ENCODE assay signal across 25 mouse cellular contexts in genomic region chr9:9207251-9207650, GRCm38 (mm10). TPM values are rescaled to one million over a fixed set of nuclear protein-coding genes. Genes with fewer than 3 reads are reported as not detected.
DNase-seq lines count a peak whose midpoint lies in the region; ATAC-seq and TF ChIP-seq lines count a peak whose summit lies in the region.
"Had no signal": no experiment of that assay in that cellular context is flagged by ENCODE, and none has a peak within 500 bp of the region (broad histone marks: within the 10 kb centered on the region; RNA-seq: fewer than 3 reads in every experiment).

No protein-coding gene starts in this region.

- in situ Hi-C loops in Patski (cut with MboI; ENCODE audit: low pct_unique_long_range_greater_than_20kb), result no loop called here

- no peaks in the 10 kb centered on the region for H3K9me3 ChIP-seq in kidney, embryonic 15.5 days (replicated peaks)
- no peaks in the 10 kb centered on the region for H3K9me3 ChIP-seq in stomach, embryonic 16.5 days (replicated peaks; ENCODE audit: control insufficient read depth, low read length)
- H3K9me3 ChIP-seq in limb, embryonic 10.5 days (replicated peaks), result no peaks in the 10 kb centered on the region
- H3K9me3 ChIP-seq: embryonic facial prominence, embryonic 12.5 days; embryonic facial prominence, embryonic 15.5 days; forebrain, embryonic 13.5 days; hindbrain, embryonic 12.5 days; hindbrain, embryonic 15.5 days had no signal

- no peaks in the 10 kb centered on the region for H3K27me3 ChIP-seq in kidney, embryonic 15.5 days
- no peaks in the 10 kb centered on the region for H3K27me3 ChIP-seq in kidney, adult 2 months (replicated peaks; ENCODE audit: control insufficient read depth, insufficient read depth, low read length)
- H3K27me3 ChIP-seq in Patski, result no peaks in the 10 kb centered on the region
- H3K27me3 ChIP-seq in stomach, embryonic 16.5 days (ENCODE audit: control insufficient read depth, insufficient read depth, low read length), result no peaks in the 10 kb centered on the region
- H3K27me3 ChIP-seq in limb, embryonic 10.5 days (ENCODE audit: low read depth, poor library complexity, severe bottlenecking), result no peaks in the 10 kb centered on the region
- no peaks in the 10 kb centered on the region for H3K27me3 ChIP-seq in thymus, adult 2 months (ENCODE audit: control insufficient read depth, insufficient read depth, low read length)
- H3K27me3 ChIP-seq: embryonic facial prominence, embryonic 12.5 days; embryonic facial prominence, embryonic 15.5 days; forebrain, embryonic 13.5 days; hindbrain, embryonic 12.5 days; hindbrain, embryonic 15.5 days had no signal

- H3K27ac ChIP-seq in kidney, embryonic 15.5 days, result no peak overlapping the region
- no peak overlapping the region for H3K27ac ChIP-seq in kidney, adult 2 months (ENCODE audit: insufficient read depth, low read depth, low read length)
- 0 out of 2 replicates have a peak overlapping the region, but pooled peaks have one; percentile 13 for H3K27ac ChIP-seq in stomach, embryonic 16.5 days (ENCODE audit: low read length)
- H3K27ac ChIP-seq in limb, embryonic 10.5 days, result no peak overlapping the region
- H3K27ac ChIP-seq in thymus, adult 2 months (ENCODE audit: control insufficient read depth, insufficient read depth, low read length), result no peak overlapping the region
- H3K27ac ChIP-seq: embryonic facial prominence, embryonic 12.5 days; embryonic facial prominence, embryonic 15.5 days; forebrain, embryonic 13.5 days; gastrocnemius, adult 2 months; hindbrain, embryonic 12.5 days; hindbrain, embryonic 15.5 days had no signal

- no peak for DNase-seq in kidney, adult 2 months
- DNase-seq in Patski (ENCODE audit: low read depth, low spot score), result peak; percentile 34
- no peak for DNase-seq in spleen, adult 12 weeks (ENCODE audit: low spot score)
- DNase-seq in limb, embryonic 10.5 days (ENCODE audit: low spot score), result no peak
- no peak for DNase-seq in thymus, adult 2 months
- DNase-seq: adrenal gland, adult 2 months; adrenal gland, postnatal 14 days; cerebellum, adult 11 months; cerebellum, adult 2 months; cerebellum, adult 9-11 months; cerebellum, postnatal 25 days; gastrocnemius, adult 2 months; gastrocnemius, postnatal 14 days; heart, adult 11 months had no signal

- WGBS in kidney, embryonic 15.5 days, result 63% methylated on average over 4 of the region's 4 CpGs
- 61% methylated on average over 4 of the region's 4 CpGs for WGBS in kidney, adult 2 months
- 70% methylated on average over 4 of the region's 4 CpGs for WGBS in stomach, embryonic 16.5 days
- 76% methylated on average over 4 of the region's 4 CpGs for WGBS in limb, embryonic 10.5 days
- 57% methylated on average over 4 of the region's 4 CpGs for WGBS in thymus, adult 2 months

- H3K4me1 ChIP-seq in kidney, embryonic 15.5 days, result no peaks in the 10 kb centered on the region
- H3K4me1 ChIP-seq in kidney, adult 2 months (ENCODE audit: control insufficient read depth, insufficient read depth, low read length), result peaks cover 12% of the 10 kb centered on the region; the same call in 1 of the 2 replicates
- H3K4me1 ChIP-seq in stomach, embryonic 16.5 days (ENCODE audit: control insufficient read depth, insufficient read depth, low read length), result no peaks in the 10 kb centered on the region
- no peaks in the 10 kb centered on the region for H3K4me1 ChIP-seq in limb, embryonic 10.5 days
- H3K4me1 ChIP-seq in thymus, adult 2 months (replicated peaks; ENCODE audit: control insufficient read depth, insufficient read depth, low read length), result no peaks in the 10 kb centered on the region
- H3K4me1 ChIP-seq: embryonic facial prominence, embryonic 12.5 days; embryonic facial prominence, embryonic 15.5 days; forebrain, embryonic 13.5 days; hindbrain, embryonic 12.5 days; hindbrain, embryonic 15.5 days had no signal

- CTCF ChIA-PET in Patski (lab: Charles Lee), result no interaction called here

- TF ChIP-seq CTCF in kidney, adult 2 months (conservative IDR thresholded peaks at IDR 0.05; ENCODE audit: insufficient read depth, insufficient read length, low read depth, low read length), result no peak
- TF ChIP-seq CTCF in Patski (IDR thresholded peaks at IDR 0.05), result no peak
- TF ChIP-seq CTCF in thymus, adult 2 months (IDR thresholded peaks at IDR 0.05; ENCODE audit: borderline replicate concordance, control insufficient read depth, extremely low read depth, insufficient read depth, low read length, poor library complexity), result no peak

- H3K36me3 ChIP-seq in kidney, embryonic 15.5 days, result no peaks in the 10 kb centered on the region
- no peaks in the 10 kb centered on the region for H3K36me3 ChIP-seq in kidney, adult 2 months (ENCODE audit: control insufficient read depth, insufficient read depth, low read length)
- no peaks in the 10 kb centered on the region for H3K36me3 ChIP-seq in stomach, embryonic 16.5 days (ENCODE audit: control insufficient read depth, insufficient read depth, low read length)
- H3K36me3 ChIP-seq in limb, embryonic 10.5 days, result no peaks in the 10 kb centered on the region
- H3K36me3 ChIP-seq in thymus, adult 2 months (ENCODE audit: control insufficient read depth, insufficient read depth, low read length), result no peaks in the 10 kb centered on the region
- H3K36me3 ChIP-seq: embryonic facial prominence, embryonic 12.5 days; embryonic facial prominence, embryonic 15.5 days; hindbrain, embryonic 12.5 days; hindbrain, embryonic 15.5 days had no signal

- no peak overlapping the region for H3K4me2 ChIP-seq in kidney, embryonic 15.5 days
- H3K4me2 ChIP-seq in stomach, embryonic 16.5 days (ENCODE audit: low read depth, low read length), result no peak overlapping the region
- H3K4me2 ChIP-seq: embryonic facial prominence, embryonic 12.5 days; embryonic facial prominence, embryonic 15.5 days; forebrain, embryonic 13.5 days; heart, embryonic 11.5 days; hindbrain, embryonic 12.5 days; hindbrain, embryonic 15.5 days had no signal

- H3K4me3 ChIP-seq in kidney, embryonic 15.5 days (replicated peaks), result no peak overlapping the region
- H3K4me3 ChIP-seq in kidney, adult 2 months (ENCODE audit: insufficient read depth, low read depth, low read length), result no peak overlapping the region
- H3K4me3 ChIP-seq in stomach, embryonic 16.5 days (replicated peaks; ENCODE audit: low read length), result no peak overlapping the region
- no peak overlapping the region for H3K4me3 ChIP-seq in limb, embryonic 10.5 days
- no peak overlapping the region for H3K4me3 ChIP-seq in thymus, adult 2 months (ENCODE audit: control insufficient read depth, insufficient read depth, low read length)
- H3K4me3 ChIP-seq: embryonic facial prominence, embryonic 12.5 days; embryonic facial prominence, embryonic 15.5 days; erythroblast, embryonic 14.5 days; forebrain, embryonic 13.5 days; gastrocnemius, adult 2 months; hindbrain, embryonic 12.5 days; hindbrain, embryonic 15.5 days had no signal

- ATAC-seq in kidney, embryonic 15.5 days (replicated peaks; ENCODE audit: low FRiP score), result 0 out of 2 replicates have a peak, but pooled peaks have one; percentile 23
- ATAC-seq in Patski, result no peak
- no peak for ATAC-seq in stomach, embryonic 16.5 days (ENCODE audit: insufficient read depth, low FRiP score)
- ATAC-seq: CD4-positive, CD25-positive, alpha-beta regulatory T cell, adult 4 months; forebrain, embryonic 13.5 days; forebrain, embryonic 16.5 days had no signal

- no peak overlapping the region for H3K9ac ChIP-seq in kidney, embryonic 15.5 days
- H3K9ac ChIP-seq in stomach, embryonic 16.5 days (ENCODE audit: low read length), result no peak overlapping the region
- H3K9ac ChIP-seq: embryonic facial prominence, embryonic 12.5 days; embryonic facial prominence, embryonic 15.5 days; forebrain, embryonic 13.5 days; hindbrain, embryonic 12.5 days; hindbrain, embryonic 15.5 days had no signal

- POLR2A ChIA-PET in Patski (lab: Charles Lee), result no interaction called here

- no peak for TF ChIP-seq POLR2A in kidney, adult 2 months (IDR thresholded peaks at IDR 0.05; ENCODE audit: low read depth, low read length)
- no peak for TF ChIP-seq POLR2A in thymus, adult 2 months (IDR thresholded peaks at IDR 0.05; ENCODE audit: control insufficient read depth, extremely low read depth, insufficient read depth, low read length, poor library complexity)

RNA-seq across cellular contexts. Expression of gene Arhgap42, which starts 31.6 kb away (rescaled TPM):
- 43.5 and 46.8 TPM in 2 replicates for polyA plus RNA-seq in kidney, embryonic 15.5 days (2015; fragmentation: Nextera tagmentation; extraction: Ambion mirVana)
- polyA plus RNA-seq in kidney, adult 2 months (2012; rRNA removed), result 12.6 and 17.2 TPM in 2 replicates
- 39.3 TPM for polyA plus RNA-seq in Patski (2021)
- polyA plus RNA-seq in stomach, embryonic 16.5 days (2015; fragmentation: Nextera tagmentation; extraction: Ambion mirVana), result 27.2 and 28.6 TPM in 2 replicates
- polyA plus RNA-seq in limb, embryonic 10.5 days (2016; fragmentation: Nextera tagmentation; extraction: Ambion mirVana), result 39.8 and 43.1 TPM in 2 replicates
- polyA plus RNA-seq in thymus, adult 2 months (2012; rRNA removed), result 2.3 and 2.9 TPM in 2 replicates
- polyA plus RNA-seq: CD4-positive, CD25-positive, alpha-beta regulatory T cell, adult 4 months had no signal
